ENCODE assay signal across 7 mouse cellular contexts in the genomic region with DNA sequence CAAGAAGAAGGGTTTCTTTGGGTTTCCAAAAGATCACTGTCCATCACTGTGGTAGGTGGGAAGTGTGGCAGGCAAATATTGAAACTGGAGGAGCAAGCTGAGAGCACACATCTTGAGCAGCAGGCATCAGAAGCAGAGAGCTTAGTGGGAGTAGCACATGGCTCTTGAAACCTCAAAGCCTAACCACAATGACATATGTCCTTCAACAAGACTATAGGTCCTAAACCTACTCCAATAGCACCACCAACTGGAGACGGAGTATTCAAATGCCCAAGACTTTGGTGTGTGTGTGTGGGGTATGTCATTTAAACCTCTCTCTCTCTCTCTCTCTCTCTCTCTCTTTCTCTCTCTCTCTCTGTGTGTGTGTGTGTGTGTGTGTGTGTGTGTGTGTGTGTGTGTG.
DNase-seq lines count a peak whose midpoint lies in the region; ATAC-seq and TF ChIP-seq lines count a peak whose summit lies in the region.

No protein-coding gene starts in this region.

- H3K9me3 ChIP-seq in kidney, postnatal 0 days (replicated peaks; ENCODE audit: low read length): no peaks in the 10 kb centered on the region
- no peaks in the 10 kb centered on the region for H3K9me3 ChIP-seq in midbrain, embryonic 10.5 days (replicated peaks)

- H3K27me3 ChIP-seq in kidney, postnatal 0 days (ENCODE audit: insufficient read depth, low read length): no peaks in the 10 kb centered on the region
- no peaks in the 10 kb centered on the region for H3K27me3 ChIP-seq in midbrain, embryonic 10.5 days (ENCODE audit: low read depth, poor library complexity, severe bottlenecking)

- no peak for DNase-seq in kidney, postnatal 0 days (ENCODE audit: low spot score)
- no peak for DNase-seq in kidney, adult 11 months
- DNase-seq in NIH3T3 (ENCODE audit: low read depth): peak; percentile 55
- DNase-seq in heart, postnatal 4 days: peak; percentile 22
- DNase-seq in midbrain, embryonic 10.5 days (ENCODE audit: low spot score): no peak
- no peak for DNase-seq in layer of hippocampus, postnatal 10 days (ENCODE audit: low spot score in 2 of 2)

- H3K4me2 ChIP-seq in kidney, postnatal 0 days (ENCODE audit: low read length): no peak overlapping the region

- H3K4me1 ChIP-seq in kidney, postnatal 0 days (replicated peaks; ENCODE audit: insufficient read depth, low read length): no peaks in the 10 kb centered on the region; the same call in 1 of the 2 replicates
- peaks cover under 1% of the 10 kb centered on the region; the same call in 1 of the 2 replicates for H3K4me1 ChIP-seq in midbrain, embryonic 10.5 days

- WGBS in kidney, postnatal 0 days: 44% methylated on average over 1 of the region's 1 CpGs
- 64% methylated on average over 1 of the region's 1 CpGs for WGBS in midbrain, embryonic 10.5 days

- H3K9ac ChIP-seq in kidney, postnatal 0 days (ENCODE audit: low read depth, low read length): no peak overlapping the region

- H3K4me3 ChIP-seq in kidney, postnatal 0 days (replicated peaks; ENCODE audit: low read depth, low read length): no peak overlapping the region
- H3K4me3 ChIP-seq in midbrain, embryonic 10.5 days: no peak overlapping the region

- no peaks in the 10 kb centered on the region for H3K36me3 ChIP-seq in kidney, postnatal 0 days (ENCODE audit: insufficient read depth, low read length)
- no peaks in the 10 kb centered on the region for H3K36me3 ChIP-seq in midbrain, embryonic 10.5 days

- peak; percentile 49; the same call in 1 of the 2 replicates for ATAC-seq in kidney, postnatal 0 days (replicated peaks; ENCODE audit: low FRiP score, low read depth)
- peak; percentile 89 for ATAC-seq in monocyte, adult 5-6 weeks (replicated peaks; ENCODE audit: insufficient number of reproducible peaks, low FRiP score, low TSS enrichment, poor library complexity, severe bottlenecking)

- no peak overlapping the region for H3K27ac ChIP-seq in kidney, postnatal 0 days
- no peak overlapping the region for H3K27ac ChIP-seq in midbrain, embryonic 10.5 days (replicated peaks)

- TF ChIP-seq CTCF in kidney, postnatal 0 days (IDR thresholded peaks at IDR 0.05; ENCODE audit: low read depth): peak; percentile 69

Comparison
In these comparisons a context has a peak if more than half of its experiments do, and no peak if none do; other contexts are left out.
1. DNase-seq: peak in NIH3T3 (single experiment) and heart, postnatal 4 days (single experiment); none in kidney, postnatal 0 days (single experiment), kidney, adult 11 months (single experiment), midbrain, embryonic 10.5 days (single experiment) and layer of hippocampus, postnatal 10 days (0 of 2).